Mouse (Mus musculus): ENCODE measurements around the gene Ablim2. TPM values are rescaled to one million over a fixed set of nuclear protein-coding genes. Genes with fewer than 3 reads are reported as not detected.
A peak's percentile ranks its signal among the peaks of the same experiment; 100 is the strongest.

Ablim2 gene
- polyA plus RNA-seq, 1 experiment from 2014 or later, result 0.09 TPM

GRCm38 (mm10) chr5:35787847-35788246 is 30.2 kb downstream of the Ablim2 start:
- H3K4me2 ChIP-seq (ENCODE audit: low read depth, low read length, severe bottlenecking), result no peak overlapping the region
- no peak for ATAC-seq (replicated peaks; ENCODE audit: low FRiP score)

GRCm38 (mm10) chr5:35788719-35789118 is 31.0 kb downstream of the Ablim2 start:
- H3K9me3 ChIP-seq (ENCODE audit: control insufficient read depth, low read length), result no peaks in the 10 kb centered on the region
- ATAC-seq (replicated peaks; ENCODE audit: low FRiP score) (no peak), DNase-seq (ENCODE audit: low spot score) (no peak)
- no peaks in the 10 kb centered on the region for H3K4me1 ChIP-seq (replicated peaks; ENCODE audit: control insufficient read depth, insufficient read depth, low read length)
- no peak overlapping the region for H3K4me2 ChIP-seq (ENCODE audit: low read depth, low read length, severe bottlenecking)
- H3K9ac ChIP-seq (ENCODE audit: low read length), result no peak overlapping the region
- H3K27me3 ChIP-seq (ENCODE audit: control insufficient read depth, insufficient read depth, low read length), result no peaks in the 10 kb centered on the region
- H3K36me3 ChIP-seq (ENCODE audit: control insufficient read depth, insufficient read depth, low read length), result no peaks in the 10 kb centered on the region
- 84% methylated on average over 6 of the region's 6 CpGs for WGBS
- H3K27ac ChIP-seq (ENCODE audit: low read depth, low read length), result no peak overlapping the region
- no peak overlapping the region for H3K4me3 ChIP-seq (ENCODE audit: low read depth, low read length)

More at GRCm38 (mm10) chr5:35787847-35788246, 30.2 kb downstream of the Ablim2 start:
- H3K4me1 ChIP-seq (replicated peaks; ENCODE audit: control insufficient read depth, insufficient read depth, low read length), result no peaks in the 10 kb centered on the region
- H3K9me3 ChIP-seq (ENCODE audit: control insufficient read depth, low read length), result no peaks in the 10 kb centered on the region
- no peak overlapping the region for H3K9ac ChIP-seq (ENCODE audit: low read length)
- H3K4me3 ChIP-seq (ENCODE audit: low read depth, low read length), result no peak overlapping the region
- H3K27me3 ChIP-seq (ENCODE audit: control insufficient read depth, insufficient read depth, low read length), result no peaks in the 10 kb centered on the region
- DNase-seq (ENCODE audit: low spot score), result no peak
- WGBS, result 92% methylated on average over 12 of the region's 12 CpGs
- H3K36me3 ChIP-seq (ENCODE audit: control insufficient read depth, insufficient read depth, low read length), result no peaks in the 10 kb centered on the region
- H3K27ac ChIP-seq (ENCODE audit: low read depth, low read length), result no peak overlapping the region

GRCm38 (mm10) chr5:35789697-35790096 is 32.0 kb downstream of the Ablim2 start:
- Histone ChIP-seq H3K9me3 (ENCODE audit: control insufficient read depth, low read length) (no peaks in the 10 kb centered on the region), H3K4me2 (ENCODE audit: low read depth, low read length, severe bottlenecking) (no peak overlapping the region), H3K36me3 (ENCODE audit: control insufficient read depth, insufficient read depth, low read length) (no peaks in the 10 kb centered on the region), H3K27me3 (ENCODE audit: control insufficient read depth, insufficient read depth, low read length) (no peaks in the 10 kb centered on the region), H3K27ac (ENCODE audit: low read depth, low read length) (no peak overlapping the region), H3K4me3 (ENCODE audit: low read depth, low read length) (no peak overlapping the region), H3K9ac (ENCODE audit: low read length) (no peak overlapping the region), H3K4me1 (replicated peaks; ENCODE audit: control insufficient read depth, insufficient read depth, low read length) (no peaks in the 10 kb centered on the region)
- ATAC-seq (replicated peaks; ENCODE audit: low FRiP score) (no peak), DNase-seq (ENCODE audit: low spot score) (no peak)
- 83% methylated on average over 3 of the region's 3 CpGs for WGBS

GRCm38 (mm10) chr5:35790387-35791065 is 32.8 kb downstream of the Ablim2 start:
- no peaks in the 10 kb centered on the region for H3K36me3 ChIP-seq (ENCODE audit: control insufficient read depth, insufficient read depth, low read length)
- H3K4me1 ChIP-seq (replicated peaks; ENCODE audit: control insufficient read depth, insufficient read depth, low read length), result no peaks in the 10 kb centered on the region
- DNase-seq (ENCODE audit: low spot score) (no peak), ATAC-seq (replicated peaks; ENCODE audit: low FRiP score) (no peak)
- H3K27ac ChIP-seq (ENCODE audit: low read depth, low read length), result no peak overlapping the region
- H3K9me3 ChIP-seq (ENCODE audit: control insufficient read depth, low read length), result no peaks in the 10 kb centered on the region
- H3K27me3 ChIP-seq (ENCODE audit: control insufficient read depth, insufficient read depth, low read length), result no peaks in the 10 kb centered on the region
- H3K4me3 ChIP-seq (ENCODE audit: low read depth, low read length), result no peak overlapping the region
- H3K4me2 ChIP-seq (ENCODE audit: low read depth, low read length, severe bottlenecking), result no peak overlapping the region
- no peak overlapping the region for H3K9ac ChIP-seq (ENCODE audit: low read length)
- 49% methylated on average over 10 of the region's 10 CpGs for WGBS

- ATAC-seq (replicated peaks; ENCODE audit: low FRiP score) (no peak), DNase-seq (ENCODE audit: low spot score) (no peak)
- Histone ChIP-seq H3K9ac (ENCODE audit: low read length) (no peak overlapping the region), H3K4me3 (ENCODE audit: low read depth, low read length) (no peak overlapping the region), H3K4me1 (replicated peaks; ENCODE audit: control insufficient read depth, insufficient read depth, low read length) (no peaks in the 10 kb centered on the region), H3K36me3 (ENCODE audit: control insufficient read depth, insufficient read depth, low read length) (no peaks in the 10 kb centered on the region), H3K4me2 (ENCODE audit: low read depth, low read length, severe bottlenecking) (no peak overlapping the region), H3K27me3 (ENCODE audit: control insufficient read depth, insufficient read depth, low read length) (no peaks in the 10 kb centered on the region), H3K9me3 (ENCODE audit: control insufficient read depth, low read length) (no peaks in the 10 kb centered on the region), H3K27ac (ENCODE audit: low read depth, low read length) (no peak overlapping the region)
- 83% methylated on average over 4 of the region's 4 CpGs for WGBS
Observed at GRCm38 (mm10) chr5:35793971-35794370, 36.3 kb downstream of the Ablim2 start.

GRCm38 (mm10) chr5:35794942-35795341 is 37.3 kb downstream of the Ablim2 start:
- no peak for ATAC-seq (replicated peaks; ENCODE audit: low FRiP score)
- H3K4me3 ChIP-seq (ENCODE audit: low read depth, low read length), result no peak overlapping the region
- H3K9me3 ChIP-seq (ENCODE audit: control insufficient read depth, low read length), result no peaks in the 10 kb centered on the region
- H3K9ac ChIP-seq (ENCODE audit: low read length), result no peak overlapping the region
- H3K36me3 ChIP-seq (ENCODE audit: control insufficient read depth, insufficient read depth, low read length), result no peaks in the 10 kb centered on the region
- H3K4me2 ChIP-seq (ENCODE audit: low read depth, low read length, severe bottlenecking), result no peak overlapping the region
- H3K4me1 ChIP-seq (replicated peaks; ENCODE audit: control insufficient read depth, insufficient read depth, low read length), result no peaks in the 10 kb centered on the region
- no peaks in the 10 kb centered on the region for H3K27me3 ChIP-seq (ENCODE audit: control insufficient read depth, insufficient read depth, low read length)
- 74% methylated on average over 4 of the region's 4 CpGs for whole genome bisulfite sequencing
- DNase-seq (ENCODE audit: low spot score), result no peak
- H3K27ac ChIP-seq (ENCODE audit: low read depth, low read length), result no peak overlapping the region

- Histone ChIP-seq H3K4me2 (ENCODE audit: low read depth, low read length, severe bottlenecking) (no peak overlapping the region), H3K4me1 (replicated peaks; ENCODE audit: control insufficient read depth, insufficient read depth, low read length) (no peaks in the 10 kb centered on the region), H3K9ac (ENCODE audit: low read length) (no peak overlapping the region), H3K4me3 (ENCODE audit: low read depth, low read length) (no peak overlapping the region), H3K36me3 (ENCODE audit: control insufficient read depth, insufficient read depth, low read length) (no peaks in the 10 kb centered on the region), H3K27ac (ENCODE audit: low read depth, low read length) (no peak overlapping the region), H3K27me3 (ENCODE audit: control insufficient read depth, insufficient read depth, low read length) (no peaks in the 10 kb centered on the region), H3K9me3 (ENCODE audit: control insufficient read depth, low read length) (no peaks in the 10 kb centered on the region)
- 63% methylated on average over 7 of the region's 7 CpGs for WGBS
- DNase-seq (ENCODE audit: low spot score), result peak; percentile 81
- ATAC-seq (replicated peaks; ENCODE audit: low FRiP score), result no peak
Observed at GRCm38 (mm10) chr5:35795481-35796048, 37.9 kb downstream of the Ablim2 start.

- no peaks in the 10 kb centered on the region for H3K27me3 ChIP-seq (ENCODE audit: control insufficient read depth, insufficient read depth, low read length)
- no peak overlapping the region for H3K4me3 ChIP-seq (ENCODE audit: low read depth, low read length)
- H3K4me1 ChIP-seq (replicated peaks; ENCODE audit: control insufficient read depth, insufficient read depth, low read length), result no peaks in the 10 kb centered on the region
- no peak overlapping the region for H3K4me2 ChIP-seq (ENCODE audit: low read depth, low read length, severe bottlenecking)
- no peaks in the 10 kb centered on the region for H3K36me3 ChIP-seq (ENCODE audit: control insufficient read depth, insufficient read depth, low read length)
- H3K9ac ChIP-seq (ENCODE audit: low read length), result no peak overlapping the region
- ATAC-seq (replicated peaks; ENCODE audit: low FRiP score) (no peak), DNase-seq (ENCODE audit: low spot score) (no peak)
- WGBS, result 80% methylated on average over 5 of the region's 5 CpGs
- H3K27ac ChIP-seq (ENCODE audit: low read depth, low read length), result no peak overlapping the region
- H3K9me3 ChIP-seq (ENCODE audit: control insufficient read depth, low read length), result no peaks in the 10 kb centered on the region
Observed at GRCm38 (mm10) chr5:35796136-35796535, 38.5 kb downstream of the Ablim2 start.

GRCm38 (mm10) chr5:35799090-35799489 is 41.4 kb downstream of the Ablim2 start:
- no peaks in the 10 kb centered on the region for H3K27me3 ChIP-seq (ENCODE audit: control insufficient read depth, insufficient read depth, low read length)
- H3K36me3 ChIP-seq (ENCODE audit: control insufficient read depth, insufficient read depth, low read length), result no peaks in the 10 kb centered on the region
- no peak overlapping the region for H3K9ac ChIP-seq (ENCODE audit: low read length)
- no peak overlapping the region for H3K4me2 ChIP-seq (ENCODE audit: low read depth, low read length, severe bottlenecking)
- no peak for DNase-seq (ENCODE audit: low spot score)
- no peaks in the 10 kb centered on the region for H3K4me1 ChIP-seq (replicated peaks; ENCODE audit: control insufficient read depth, insufficient read depth, low read length)
- whole genome bisulfite sequencing, result 64% methylated on average over 5 of the region's 5 CpGs
- no peak for ATAC-seq (replicated peaks; ENCODE audit: low FRiP score)
- no peak overlapping the region for H3K4me3 ChIP-seq (ENCODE audit: low read depth, low read length)
- no peaks in the 10 kb centered on the region for H3K9me3 ChIP-seq (ENCODE audit: control insufficient read depth, low read length)
- H3K27ac ChIP-seq (ENCODE audit: low read depth, low read length), result no peak overlapping the region
